Mouse (Mus musculus) forebrain, embryonic 12.5 days (tissue): ENCODE data around the gene Pla2g4e. TPM values are rescaled to one million over a fixed set of nuclear protein-coding genes. Genes with fewer than 3 reads are reported as not detected.

ENCODE experiments used
- ATAC-seq: fragments of 200-750 bp; cut with Nextera tagmentation; 2 replicates; pipeline ENCODE4 v1.8.0; 2017; ENCODE audit warnings: moderate TSS enrichment; ENCODE audit not compliant: low FRiP score
- H3K27ac ChIP-seq: fragments of 300-500 bp; sonication (generic); 2 replicates; pipeline ENCODE4 v1.5.1; 2016; ENCODE audit warnings: mild to moderate bottlenecking
- H3K27me3 ChIP-seq: fragments of 300-500 bp; sonication (generic); 2 replicates; pipeline ENCODE4 v1.6.1; 2016; ENCODE audit warnings: mild to moderate bottlenecking
- H3K36me3 ChIP-seq: fragments of 300-500 bp; sonication (generic); replicated peaks from 2 replicates; pipeline ENCODE4 v1.6.1; 2016; ENCODE audit warnings: mild to moderate bottlenecking
- H3K4me1 ChIP-seq: fragments of 300-500 bp; sonication (generic); 2 replicates; pipeline ENCODE4 v1.6.1; 2016
- H3K4me2 ChIP-seq: fragments of 300-500 bp; sonication (generic); 2 replicates; pipeline ENCODE4 v1.6.1; 2016; ENCODE audit warnings: mild to moderate bottlenecking, moderate library complexity
- H3K4me3 ChIP-seq: fragments of 300-500 bp; sonication (generic); replicated peaks from 2 replicates; pipeline ENCODE4 v1.5.1; 2016; ENCODE audit warnings: mild to moderate bottlenecking
- H3K9ac ChIP-seq: fragments of 300-500 bp; sonication (generic); 2 replicates; pipeline ENCODE4 v1.6.1; 2016; ENCODE audit warnings: mild to moderate bottlenecking
- H3K9me3 ChIP-seq: fragments of 300-500 bp; sonication (generic); 2 replicates; pipeline ENCODE4 v1.6.1; 2016
- WGBS: fragments of 180-500 bp; shearing (Covaris S2); methylation state at CpG from one replicate; pipeline ENCODE4 v1.1.7; 2016; 5-methylcytosine and 5-hydroxymethylcytosine counted together
- polyA plus RNA-seq: library from polyadenylated mRNA; unstranded; fragments of >200 nt; fragmentation: Nextera tagmentation; extraction: Ambion mirVana; gene quantifications from 2 replicates; pipeline ENCODE4 v1.2.1, GENCODE M21; 2016

The Pla2g4e gene
- polyA plus RNA-seq, 1 experiment from 2014 or later = 0.08 TPM

- Histone ChIP-seq H3K4me1 (no peaks in the 10 kb centered on the region), H3K36me3 (no peaks in the 10 kb centered on the region), H3K4me3 (no peak overlapping the region), H3K9me3 (no peaks in the 10 kb centered on the region), H3K9ac (no peak overlapping the region), H3K27me3 (peaks cover 6% of the 10 kb centered on the region), H3K27ac (no peak overlapping the region), H3K4me2 (no peak overlapping the region)
- 89% methylated on average over 3 of the region's 3 CpGs for WGBS
- no peak for ATAC-seq
Measured at GRCm38 (mm10) chr2:120147999-120148398, 97.1 kb downstream of the Pla2g4e start.

- H3K36me3 ChIP-seq = no peaks in the 10 kb centered on the region
- no peak overlapping the region for H3K4me3 ChIP-seq
- H3K27me3 ChIP-seq = no peaks in the 10 kb centered on the region; the same call in 1 of the 2 replicates
- WGBS = 71% methylated on average over 2 of the region's 2 CpGs
- ATAC-seq = no peak
- no peaks in the 10 kb centered on the region for H3K9me3 ChIP-seq
- H3K9ac ChIP-seq = no peak overlapping the region
- no peaks in the 10 kb centered on the region for H3K4me1 ChIP-seq
- H3K27ac ChIP-seq = no peak overlapping the region
- no peak overlapping the region for H3K4me2 ChIP-seq
Measured at GRCm38 (mm10) chr2:120147364-120147763, 97.8 kb downstream of the Pla2g4e start.

GRCm38 (mm10) chr2:120146543-120146942, 98.6 kb downstream of the Pla2g4e start:
- Histone ChIP-seq H3K9ac (no peak overlapping the region), H3K27me3 (no peaks in the 10 kb centered on the region), H3K4me2 (no peak overlapping the region), H3K36me3 (no peaks in the 10 kb centered on the region), H3K4me1 (no peaks in the 10 kb centered on the region), H3K4me3 (no peak overlapping the region), H3K9me3 (no peaks in the 10 kb centered on the region), H3K27ac (no peak overlapping the region)
- 80% methylated on average over 2 of the region's 2 CpGs for WGBS
- ATAC-seq = no peak

- no peak overlapping the region for H3K9ac ChIP-seq
- no peaks in the 10 kb centered on the region for H3K4me1 ChIP-seq
- ATAC-seq = no peak
- WGBS = 95% methylated on average over 4 of the region's 4 CpGs
- no peak overlapping the region for H3K4me2 ChIP-seq
- no peak overlapping the region for H3K27ac ChIP-seq
- H3K4me3 ChIP-seq = no peak overlapping the region
- H3K9me3 ChIP-seq = no peaks in the 10 kb centered on the region
- H3K36me3 ChIP-seq = no peaks in the 10 kb centered on the region
- H3K27me3 ChIP-seq = no peaks in the 10 kb centered on the region
Measured at GRCm38 (mm10) chr2:120144390-120144789, 100.7 kb downstream of the Pla2g4e start.

GRCm38 (mm10) chr2:120142336-120142735, 102.8 kb downstream of the Pla2g4e start:
- no peak overlapping the region for H3K4me2 ChIP-seq
- no peaks in the 10 kb centered on the region for H3K36me3 ChIP-seq
- no peak overlapping the region for H3K4me3 ChIP-seq
- H3K27ac ChIP-seq = no peak overlapping the region
- no peaks in the 10 kb centered on the region for H3K27me3 ChIP-seq
- WGBS = 84% methylated on average over 5 of the region's 5 CpGs
- no peak for ATAC-seq
- no peaks in the 10 kb centered on the region for H3K4me1 ChIP-seq
- H3K9me3 ChIP-seq = no peaks in the 10 kb centered on the region
- no peak overlapping the region for H3K9ac ChIP-seq

- no peaks in the 10 kb centered on the region for H3K4me1 ChIP-seq
- H3K9me3 ChIP-seq = no peaks in the 10 kb centered on the region
- no peak overlapping the region for H3K27ac ChIP-seq
- H3K27me3 ChIP-seq = no peaks in the 10 kb centered on the region
- H3K9ac ChIP-seq = no peak overlapping the region
- H3K4me3 ChIP-seq = no peak overlapping the region
- no peak overlapping the region for H3K4me2 ChIP-seq
- H3K36me3 ChIP-seq = no peaks in the 10 kb centered on the region
- WGBS = 91% methylated on average over 1 of the region's 1 CpGs
- no peak for ATAC-seq
Measured at GRCm38 (mm10) chr2:120141671-120142070, 103.5 kb downstream of the Pla2g4e start.

- Histone ChIP-seq H3K27ac (no peak overlapping the region), H3K27me3 (no peaks in the 10 kb centered on the region), H3K9me3 (no peaks in the 10 kb centered on the region), H3K4me3 (no peak overlapping the region), H3K36me3 (no peaks in the 10 kb centered on the region), H3K4me1 (no peaks in the 10 kb centered on the region), H3K4me2 (no peak overlapping the region), H3K9ac (no peak overlapping the region)
- no peak for ATAC-seq
- WGBS = 91% methylated on average over 5 of the region's 5 CpGs
Measured at GRCm38 (mm10) chr2:120140326-120140725, 104.8 kb downstream of the Pla2g4e start.

- no peaks in the 10 kb centered on the region for H3K4me1 ChIP-seq
- H3K4me3 ChIP-seq = no peak overlapping the region
- no peak overlapping the region for H3K9ac ChIP-seq
- H3K36me3 ChIP-seq = no peaks in the 10 kb centered on the region
- no peak overlapping the region for H3K4me2 ChIP-seq
- no peaks in the 10 kb centered on the region for H3K27me3 ChIP-seq
- 90% methylated on average over 1 of the region's 1 CpGs for WGBS
- H3K27ac ChIP-seq = no peak overlapping the region
- H3K9me3 ChIP-seq = no peaks in the 10 kb centered on the region
- no peak for ATAC-seq
Measured at GRCm38 (mm10) chr2:120139091-120139490, 106.0 kb downstream of the Pla2g4e start.

GRCm38 (mm10) chr2:120137281-120137680, 107.9 kb downstream of the Pla2g4e start:
- H3K27me3 ChIP-seq = no peaks in the 10 kb centered on the region
- no peak for ATAC-seq
- H3K9ac ChIP-seq = no peak overlapping the region
- H3K4me1 ChIP-seq = no peaks in the 10 kb centered on the region
- no peak overlapping the region for H3K4me3 ChIP-seq
- WGBS = 77% methylated on average over 5 of the region's 5 CpGs
- no peaks in the 10 kb centered on the region for H3K36me3 ChIP-seq
- no peak overlapping the region for H3K27ac ChIP-seq
- no peaks in the 10 kb centered on the region for H3K9me3 ChIP-seq
- no peak overlapping the region for H3K4me2 ChIP-seq

- no peak for ATAC-seq
- H3K27ac ChIP-seq = no peak overlapping the region
- H3K9ac ChIP-seq = no peak overlapping the region
- no peaks in the 10 kb centered on the region for H3K4me1 ChIP-seq
- H3K36me3 ChIP-seq = no peaks in the 10 kb centered on the region
- no peak overlapping the region for H3K4me3 ChIP-seq
- H3K4me2 ChIP-seq = no peak overlapping the region
- H3K27me3 ChIP-seq = no peaks in the 10 kb centered on the region
- no peaks in the 10 kb centered on the region for H3K9me3 ChIP-seq
Measured at GRCm38 (mm10) chr2:120134453-120135075, 110.6 kb downstream of the Pla2g4e start.

- Histone ChIP-seq H3K4me3 (no peak overlapping the region), H3K27ac (no peak overlapping the region), H3K9ac (no peak overlapping the region), H3K9me3 (no peaks in the 10 kb centered on the region), H3K36me3 (no peaks in the 10 kb centered on the region), H3K4me1 (no peaks in the 10 kb centered on the region), H3K4me2 (no peak overlapping the region), H3K27me3 (no peaks in the 10 kb centered on the region)
- ATAC-seq = no peak
- WGBS = 82% methylated on average over 1 of the region's 1 CpGs
Measured at GRCm38 (mm10) chr2:120131881-120132280, 113.3 kb downstream of the Pla2g4e start.

GRCm38 (mm10) chr2:120129252-120129908, 115.8 kb downstream of the Pla2g4e start:
- no peak for ATAC-seq
- Histone ChIP-seq H3K4me2 (no peak overlapping the region), H3K27me3 (no peaks in the 10 kb centered on the region), H3K4me3 (no peak overlapping the region), H3K27ac (no peak overlapping the region), H3K9ac (no peak overlapping the region), H3K9me3 (no peaks in the 10 kb centered on the region), H3K4me1 (no peaks in the 10 kb centered on the region), H3K36me3 (no peaks in the 10 kb centered on the region)
- WGBS = 81% methylated on average over 8 of the region's 8 CpGs

- no peak for ATAC-seq
- no peaks in the 10 kb centered on the region for H3K9me3 ChIP-seq
- no peak overlapping the region for H3K27ac ChIP-seq
- H3K4me1 ChIP-seq = no peaks in the 10 kb centered on the region
- H3K27me3 ChIP-seq = no peaks in the 10 kb centered on the region
- no peak overlapping the region for H3K9ac ChIP-seq
- no peak overlapping the region for H3K4me3 ChIP-seq
- 53% methylated on average over 1 of the region's 1 CpGs for WGBS
- H3K36me3 ChIP-seq = no peaks in the 10 kb centered on the region
- no peak overlapping the region for H3K4me2 ChIP-seq
Measured at GRCm38 (mm10) chr2:120128611-120129051, 116.5 kb downstream of the Pla2g4e start.
